Comparison of ENCODE assay signal across 24 mouse cellular contexts in genomic region chr14:11440176-11440575, GRCm38 (mm10).
A peak's percentile ranks its signal among the peaks of the same experiment; 100 is the strongest.
DNase-seq lines count a peak whose midpoint lies in the region; ATAC-seq and TF ChIP-seq lines count a peak whose summit lies in the region.
"Had no signal": no experiment of that assay in that cellular context is flagged by ENCODE, and none has a peak within 500 bp of the region (broad histone marks: within the 10 kb centered on the region; RNA-seq: fewer than 3 reads in every experiment).

No protein-coding gene starts in this region.

- no peak for TF ChIP-seq POLR2A in limb, embryonic 14.5 days (IDR thresholded peaks at IDR 0.05; ENCODE audit: borderline replicate concordance, extremely low read depth, insufficient read depth, insufficient read length)
- no peak for TF ChIP-seq POLR2A in brain, embryonic 14.5 days (IDR thresholded peaks at IDR 0.05; ENCODE audit: borderline replicate concordance, extremely low read depth, insufficient read depth, insufficient read length, poor library complexity, severe bottlenecking)

- ATAC-seq in limb, embryonic 14.5 days (ENCODE audit: low FRiP score, low read depth): no peak
- ATAC-seq: activated CD4-positive, CD25-positive, alpha-beta regulatory T cell, adult 4 months; forebrain, embryonic 13.5 days; hindbrain, postnatal 0 days; intestine, embryonic 15.5 days had no signal

- H3K4me3 ChIP-seq in limb, embryonic 14.5 days (replicated peaks; ENCODE audit: low read length): no peak overlapping the region
- no peak overlapping the region for H3K4me3 ChIP-seq in limb, embryonic 10.5 days
- H3K4me3 ChIP-seq: forebrain, embryonic 13.5 days; heart, embryonic 13.5 days; hindbrain, embryonic 12.5 days; intestine, embryonic 15.5 days; liver, embryonic 15.5 days; megakaryocyte, embryonic 14.5 days; midbrain, embryonic 12.5 days had no signal

- no peaks in the 10 kb centered on the region for H3K4me1 ChIP-seq in limb, embryonic 14.5 days (ENCODE audit: control insufficient read depth, insufficient read depth, low read length)
- H3K4me1 ChIP-seq in limb, embryonic 10.5 days: peaks cover 5% of the 10 kb centered on the region
- H3K4me1 ChIP-seq: forebrain, embryonic 13.5 days; heart, embryonic 13.5 days; hindbrain, embryonic 12.5 days; intestine, embryonic 15.5 days; liver, embryonic 15.5 days; megakaryocyte, embryonic 14.5 days; midbrain, embryonic 12.5 days had no signal

- no peak overlapping the region for H3K9ac ChIP-seq in limb, embryonic 14.5 days (ENCODE audit: low read depth, low read length, severe bottlenecking)
- H3K9ac ChIP-seq: forebrain, embryonic 13.5 days; heart, embryonic 13.5 days; hindbrain, embryonic 12.5 days; intestine, embryonic 15.5 days; liver, embryonic 15.5 days; midbrain, embryonic 12.5 days had no signal

- H3K9me3 ChIP-seq in limb, embryonic 14.5 days (ENCODE audit: control insufficient read depth, low read length): no peaks in the 10 kb centered on the region
- H3K9me3 ChIP-seq in limb, embryonic 10.5 days (replicated peaks): no peaks in the 10 kb centered on the region
- H3K9me3 ChIP-seq: forebrain, embryonic 13.5 days; heart, embryonic 13.5 days; hindbrain, embryonic 12.5 days; intestine, embryonic 15.5 days; liver, embryonic 15.5 days; midbrain, embryonic 12.5 days had no signal

- H3K27me3 ChIP-seq in limb, embryonic 14.5 days (ENCODE audit: control insufficient read depth, insufficient read depth, low read length): no peaks in the 10 kb centered on the region
- no peaks in the 10 kb centered on the region for H3K27me3 ChIP-seq in limb, embryonic 10.5 days (ENCODE audit: low read depth, poor library complexity, severe bottlenecking)
- H3K27me3 ChIP-seq: forebrain, embryonic 13.5 days; heart, embryonic 13.5 days; hindbrain, embryonic 12.5 days; intestine, embryonic 15.5 days; liver, embryonic 15.5 days; megakaryocyte, embryonic 14.5 days; midbrain, embryonic 12.5 days had no signal

- no peaks in the 10 kb centered on the region for H3K36me3 ChIP-seq in limb, embryonic 14.5 days (ENCODE audit: control insufficient read depth, insufficient read depth, low read length)
- no peaks in the 10 kb centered on the region for H3K36me3 ChIP-seq in limb, embryonic 10.5 days
- H3K36me3 ChIP-seq: heart, embryonic 13.5 days; hindbrain, embryonic 12.5 days; intestine, embryonic 15.5 days; liver, embryonic 15.5 days; midbrain, embryonic 12.5 days had no signal

- H3K27ac ChIP-seq in limb, embryonic 14.5 days (replicated peaks; ENCODE audit: low read depth, low read length): no peak overlapping the region
- H3K27ac ChIP-seq in limb, embryonic 10.5 days: no peak overlapping the region
- H3K27ac ChIP-seq: forebrain, embryonic 13.5 days; heart, embryonic 13.5 days; hindbrain, embryonic 12.5 days; hindbrain, postnatal 0 days; intestine, embryonic 15.5 days; liver, embryonic 15.5 days; midbrain, embryonic 12.5 days had no signal

- H3K4me2 ChIP-seq in limb, embryonic 14.5 days (replicated peaks; ENCODE audit: low read depth, low read length, severe bottlenecking): no peak overlapping the region
- H3K4me2 ChIP-seq: forebrain, embryonic 13.5 days; heart, embryonic 13.5 days; hindbrain, embryonic 12.5 days; intestine, embryonic 15.5 days; liver, embryonic 15.5 days; midbrain, embryonic 12.5 days had no signal

- TF ChIP-seq CTCF in brain, embryonic 14.5 days (IDR thresholded peaks at IDR 0.05; ENCODE audit: borderline replicate concordance, extremely low read depth, insufficient read depth, insufficient read length): no peak

- DNase-seq in heart, adult 8-10 months (ENCODE audit: low spot score): peak; percentile 7
- DNase-seq in heart, postnatal 4 days: no peak
- peak; percentile 18 for DNase-seq in limb, embryonic 14.5 days (ENCODE audit: low spot score)
- no peak for DNase-seq in limb, embryonic 10.5 days (ENCODE audit: low spot score)
- peak; percentile 38 for DNase-seq in ES-CJ7 (ENCODE audit: low read depth, low spot score)
- peak; percentile 14 for DNase-seq in brain, embryonic 14.5 days (ENCODE audit: low read depth)
- DNase-seq in layer of hippocampus, adult 18-20 months (ENCODE audit: low spot score in 2 of 2): no peak
- DNase-seq: adrenal gland, adult 2 months; cerebellum, adult 2 months; cerebellum, postnatal 14 days; gastrocnemius, postnatal 25 days; kidney, postnatal 4 days; retina, postnatal 1 day; right cerebral cortex, postnatal 14 days; thymus, postnatal 4 days had no signal

- WGBS in limb, embryonic 14.5 days: 64% methylated on average over 2 of the region's 2 CpGs
- 76% methylated on average over 2 of the region's 2 CpGs for WGBS in limb, embryonic 10.5 days

Comparison
In these comparisons a context has a peak if more than half of its experiments do, and no peak if none do; other contexts are left out.
1. DNase-seq: peak in heart, adult 8-10 months (single experiment), limb, embryonic 14.5 days (single experiment), ES-CJ7 (single experiment) and brain, embryonic 14.5 days (single experiment); none in heart, postnatal 4 days (single experiment), limb, embryonic 10.5 days (single experiment) and layer of hippocampus, adult 18-20 months (0 of 2).